Mouse (Mus musculus): ENCODE data around the gene Corin. TPM values are rescaled to one million over a fixed set of nuclear protein-coding genes. Genes with fewer than 3 reads are reported as not detected.

The Corin gene
- polyA plus RNA-seq, 1 experiment: 0.04 TPM

- peaks cover 4% of the 10 kb centered on the region; the same call in 1 of the 2 replicates for H3K4me1 ChIP-seq
- H3K27me3 ChIP-seq (replicated peaks): peaks cover 3% of the 10 kb centered on the region
- TF ChIP-seq FLI1 (IDR thresholded peaks at IDR 0.05; ENCODE audit: low read length): no peak
- no peak for TF ChIP-seq GATA1 (IDR thresholded peaks at IDR 0.05; ENCODE audit: borderline replicate concordance, low read length)
- H3K9me3 ChIP-seq: no peaks in the 10 kb centered on the region
- H3K36me3 ChIP-seq (replicated peaks; ENCODE audit: low read length): no peaks in the 10 kb centered on the region
- no peak overlapping the region for H3K4me3 ChIP-seq (replicated peaks)
Observed at GRCm38 (mm10) chr5:72350081-72350758, 154.1 kb downstream of the Corin start.

- Histone ChIP-seq H3K27me3 (replicated peaks) (peaks cover 3% of the 10 kb centered on the region), H3K9me3 (no peaks in the 10 kb centered on the region), H3K36me3 (replicated peaks; ENCODE audit: low read length) (no peaks in the 10 kb centered on the region), H3K4me1 (peaks cover 4% of the 10 kb centered on the region; the same call in 1 of the 2 replicates), H3K4me3 (replicated peaks) (no peak overlapping the region)
- no peak for TF ChIP-seq FLI1 (IDR thresholded peaks at IDR 0.05; ENCODE audit: low read length)
- no peak for TF ChIP-seq GATA1 (IDR thresholded peaks at IDR 0.05; ENCODE audit: borderline replicate concordance, low read length)
Observed at GRCm38 (mm10) chr5:72348591-72348990, 155.7 kb downstream of the Corin start.

- Histone ChIP-seq H3K9me3 (no peaks in the 10 kb centered on the region), H3K4me3 (replicated peaks) (no peak overlapping the region), H3K27me3 (replicated peaks) (no peaks in the 10 kb centered on the region), H3K36me3 (replicated peaks; ENCODE audit: low read length) (no peaks in the 10 kb centered on the region), H3K4me1 (no peaks in the 10 kb centered on the region)
- TF ChIP-seq GATA1 (IDR thresholded peaks at IDR 0.05; ENCODE audit: borderline replicate concordance, low read length) (no peak), FLI1 (IDR thresholded peaks at IDR 0.05; ENCODE audit: low read length) (no peak)
Observed at GRCm38 (mm10) chr5:72335873-72336272, 168.4 kb downstream of the Corin start.

GRCm38 (mm10) chr5:72332901-72333300 lies 171.4 kb downstream of the Corin start:
- Histone ChIP-seq H3K4me1 (no peaks in the 10 kb centered on the region), H3K9me3 (no peaks in the 10 kb centered on the region), H3K4me3 (replicated peaks) (no peak overlapping the region), H3K36me3 (replicated peaks; ENCODE audit: low read length) (no peaks in the 10 kb centered on the region), H3K27me3 (replicated peaks) (no peaks in the 10 kb centered on the region)
- no peak for TF ChIP-seq GATA1 (IDR thresholded peaks at IDR 0.05; ENCODE audit: borderline replicate concordance, low read length)
- no peak for TF ChIP-seq FLI1 (IDR thresholded peaks at IDR 0.05; ENCODE audit: low read length)

- no peaks in the 10 kb centered on the region for H3K4me1 ChIP-seq
- no peaks in the 10 kb centered on the region for H3K36me3 ChIP-seq (replicated peaks; ENCODE audit: low read length)
- no peak overlapping the region for H3K4me3 ChIP-seq (replicated peaks)
- H3K9me3 ChIP-seq: no peaks in the 10 kb centered on the region
- no peaks in the 10 kb centered on the region for H3K27me3 ChIP-seq (replicated peaks)
- TF ChIP-seq GATA1 (IDR thresholded peaks at IDR 0.05; ENCODE audit: borderline replicate concordance, low read length) (no peak), FLI1 (IDR thresholded peaks at IDR 0.05; ENCODE audit: low read length) (no peak)
Observed at GRCm38 (mm10) chr5:72331217-72331616, 173.1 kb downstream of the Corin start.

GRCm38 (mm10) chr5:72330648-72331047 lies 173.6 kb downstream of the Corin start:
- H3K27me3 ChIP-seq (replicated peaks): no peaks in the 10 kb centered on the region
- H3K4me3 ChIP-seq (replicated peaks): peak overlapping the region; percentile 25
- H3K36me3 ChIP-seq (replicated peaks; ENCODE audit: low read length): no peaks in the 10 kb centered on the region
- TF ChIP-seq GATA1 (IDR thresholded peaks at IDR 0.05; ENCODE audit: borderline replicate concordance, low read length) (no peak), FLI1 (IDR thresholded peaks at IDR 0.05; ENCODE audit: low read length) (no peak)
- H3K9me3 ChIP-seq: no peaks in the 10 kb centered on the region
- no peaks in the 10 kb centered on the region for H3K4me1 ChIP-seq

- TF ChIP-seq FLI1 (IDR thresholded peaks at IDR 0.05; ENCODE audit: low read length): no peak
- TF ChIP-seq GATA1 (IDR thresholded peaks at IDR 0.05; ENCODE audit: borderline replicate concordance, low read length): no peak
- no peaks in the 10 kb centered on the region for H3K9me3 ChIP-seq
- H3K4me1 ChIP-seq: no peaks in the 10 kb centered on the region
- no peaks in the 10 kb centered on the region for H3K36me3 ChIP-seq (replicated peaks; ENCODE audit: low read length)
- H3K4me3 ChIP-seq (replicated peaks): no peak overlapping the region
- H3K27me3 ChIP-seq (replicated peaks): no peaks in the 10 kb centered on the region
Observed at GRCm38 (mm10) chr5:72329453-72329852, 174.8 kb downstream of the Corin start.

- H3K9me3 ChIP-seq: no peaks in the 10 kb centered on the region
- H3K27me3 ChIP-seq (replicated peaks): no peaks in the 10 kb centered on the region
- no peaks in the 10 kb centered on the region for H3K36me3 ChIP-seq (replicated peaks; ENCODE audit: low read length)
- no peak overlapping the region for H3K4me3 ChIP-seq (replicated peaks)
- no peak for TF ChIP-seq GATA1 (IDR thresholded peaks at IDR 0.05; ENCODE audit: borderline replicate concordance, low read length)
- no peak for TF ChIP-seq FLI1 (IDR thresholded peaks at IDR 0.05; ENCODE audit: low read length)
- H3K4me1 ChIP-seq: no peaks in the 10 kb centered on the region
Observed at GRCm38 (mm10) chr5:72315282-72315681, 189.0 kb downstream of the Corin start.

GRCm38 (mm10) chr5:72298418-72299104 lies 205.7 kb downstream of the Corin start:
- peaks cover 14% of the 10 kb centered on the region for H3K36me3 ChIP-seq (replicated peaks; ENCODE audit: low read length)
- H3K4me1 ChIP-seq: no peaks in the 10 kb centered on the region
- H3K27me3 ChIP-seq (replicated peaks): no peaks in the 10 kb centered on the region
- TF ChIP-seq FLI1 (IDR thresholded peaks at IDR 0.05; ENCODE audit: low read length) (no peak), GATA1 (IDR thresholded peaks at IDR 0.05; ENCODE audit: borderline replicate concordance, low read length) (no peak)
- H3K9me3 ChIP-seq: no peaks in the 10 kb centered on the region
- no peak overlapping the region for H3K4me3 ChIP-seq (replicated peaks)

GRCm38 (mm10) chr5:72285077-72285476 lies 219.2 kb downstream of the Corin start:
- TF ChIP-seq GATA1 (IDR thresholded peaks at IDR 0.05; ENCODE audit: borderline replicate concordance, low read length): no peak
- no peak for TF ChIP-seq FLI1 (IDR thresholded peaks at IDR 0.05; ENCODE audit: low read length)
- Histone ChIP-seq H3K27me3 (replicated peaks) (no peaks in the 10 kb centered on the region), H3K4me1 (no peaks in the 10 kb centered on the region), H3K9me3 (no peaks in the 10 kb centered on the region), H3K4me3 (replicated peaks) (no peak overlapping the region), H3K36me3 (replicated peaks; ENCODE audit: low read length) (peaks cover 39% of the 10 kb centered on the region)

Measured in megakaryocyte, embryonic 14.5 days (primary cell).